In the genomic region with DNA sequence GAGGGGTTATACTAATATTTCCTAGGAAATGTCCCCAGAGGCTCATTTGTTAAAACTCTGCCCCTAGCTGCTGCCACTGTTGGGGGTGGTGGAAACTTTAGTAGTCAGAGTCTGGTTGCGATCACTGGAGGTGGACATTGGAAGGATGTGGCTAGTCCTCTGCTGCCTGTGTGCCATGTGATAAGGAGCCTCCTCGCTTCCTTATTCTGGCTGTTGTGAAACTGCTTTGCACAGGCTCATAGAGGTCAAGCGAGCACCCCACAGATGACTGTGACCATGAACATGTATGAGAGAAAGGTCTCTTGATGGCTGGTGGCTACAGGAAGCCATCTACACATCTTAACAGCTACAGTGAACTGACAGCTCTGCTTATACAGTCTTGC, we compare ENCODE assay signal across 14 mouse cellular contexts.
A peak's percentile ranks its signal among the peaks of the same experiment; 100 is the strongest.
DNase-seq lines count a peak whose midpoint lies in the region; ATAC-seq and TF ChIP-seq lines count a peak whose summit lies in the region.
"Had no signal": no experiment of that assay in that cellular context is flagged by ENCODE, and none has a peak within 500 bp of the region (broad histone marks: within the 10 kb centered on the region; RNA-seq: fewer than 3 reads in every experiment).

No protein-coding gene starts in this region.

- WGBS in forebrain, embryonic 11.5 days, result 85% methylated on average over 3 of the region's 3 CpGs
- WGBS in forebrain, embryonic 13.5 days, result 95% methylated on average over 3 of the region's 3 CpGs
- 14% methylated on average over 3 of the region's 3 CpGs for WGBS in liver, embryonic 15.5 days (ENCODE audit: insufficient replicate concordance)
- WGBS in stomach, embryonic 15.5 days, result 79% methylated on average over 3 of the region's 3 CpGs
- 89% methylated on average over 3 of the region's 3 CpGs for WGBS in kidney, adult 2 months
- WGBS in midbrain, embryonic 10.5 days, result 92% methylated on average over 3 of the region's 3 CpGs

- H3K4me1 ChIP-seq in forebrain, embryonic 11.5 days (replicated peaks; ENCODE audit: control insufficient read depth, insufficient read depth, low read length), result no peaks in the 10 kb centered on the region
- peaks cover 3% of the 10 kb centered on the region; the same call in 1 of the 2 replicates for H3K4me1 ChIP-seq in forebrain, embryonic 13.5 days
- H3K4me1 ChIP-seq in liver, embryonic 15.5 days (replicated peaks), result peaks cover 47% of the 10 kb centered on the region
- 0 out of 2 replicates have a peak, but pooled peaks cover 4% of the 10 kb centered on the region for H3K4me1 ChIP-seq in stomach, embryonic 15.5 days
- H3K4me1 ChIP-seq in kidney, adult 2 months (ENCODE audit: control insufficient read depth, insufficient read depth, low read length), result no peaks in the 10 kb centered on the region
- peaks cover 5% of the 10 kb centered on the region; the same call in 1 of the 2 replicates for H3K4me1 ChIP-seq in midbrain, embryonic 10.5 days
- H3K4me1 ChIP-seq: embryonic facial prominence, embryonic 12.5 days had no signal

- H3K9me3 ChIP-seq in forebrain, embryonic 11.5 days (ENCODE audit: control insufficient read depth, low read length), result no peaks in the 10 kb centered on the region
- H3K9me3 ChIP-seq in forebrain, embryonic 13.5 days (replicated peaks), result no peaks in the 10 kb centered on the region
- no peaks in the 10 kb centered on the region for H3K9me3 ChIP-seq in liver, embryonic 15.5 days (replicated peaks)
- no peaks in the 10 kb centered on the region for H3K9me3 ChIP-seq in stomach, embryonic 15.5 days
- no peaks in the 10 kb centered on the region for H3K9me3 ChIP-seq in midbrain, embryonic 10.5 days (replicated peaks)
- H3K9me3 ChIP-seq: embryonic facial prominence, embryonic 12.5 days; heart, embryonic 13.5 days; hindbrain, embryonic 12.5 days had no signal

- H3K27me3 ChIP-seq in forebrain, embryonic 11.5 days (ENCODE audit: control insufficient read depth, insufficient read depth, low read length), result no peaks in the 10 kb centered on the region
- H3K27me3 ChIP-seq in forebrain, embryonic 13.5 days, result no peaks in the 10 kb centered on the region
- H3K27me3 ChIP-seq in liver, embryonic 15.5 days, result no peaks in the 10 kb centered on the region
- H3K27me3 ChIP-seq in stomach, embryonic 15.5 days (replicated peaks), result no peaks in the 10 kb centered on the region
- no peaks in the 10 kb centered on the region for H3K27me3 ChIP-seq in kidney, adult 2 months (replicated peaks; ENCODE audit: control insufficient read depth, insufficient read depth, low read length)
- no peaks in the 10 kb centered on the region for H3K27me3 ChIP-seq in midbrain, embryonic 10.5 days (ENCODE audit: low read depth, poor library complexity, severe bottlenecking)
- H3K27me3 ChIP-seq: embryonic facial prominence, embryonic 12.5 days; heart, embryonic 13.5 days; hindbrain, embryonic 12.5 days had no signal

- no peak for ATAC-seq in forebrain, embryonic 11.5 days (replicated peaks; ENCODE audit: low FRiP score)
- ATAC-seq in forebrain, embryonic 13.5 days, result no peak
- ATAC-seq in erythroid progenitor cell, adult 5-6 weeks (replicated peaks; ENCODE audit: low FRiP score, poor library complexity, severe bottlenecking), result peak; percentile 40; the same call in 1 of the 2 replicates
- ATAC-seq in liver, embryonic 15.5 days (ENCODE audit: insufficient read depth), result peak; percentile 60
- ATAC-seq in stomach, embryonic 15.5 days (ENCODE audit: insufficient read depth, low FRiP score, low read depth), result no peak; the same call in 1 of the 2 replicates
- ATAC-seq: forebrain, embryonic 14.5 days had no signal

- H3K9ac ChIP-seq in forebrain, embryonic 11.5 days (ENCODE audit: low read length), result no peak overlapping the region
- no peak overlapping the region for H3K9ac ChIP-seq in forebrain, embryonic 13.5 days
- H3K9ac ChIP-seq in liver, embryonic 15.5 days, result no peak overlapping the region
- H3K9ac ChIP-seq in stomach, embryonic 15.5 days, result no peak overlapping the region
- H3K9ac ChIP-seq: embryonic facial prominence, embryonic 12.5 days; heart, embryonic 13.5 days; hindbrain, embryonic 12.5 days had no signal

- TF ChIP-seq POLR2A in kidney, adult 2 months (IDR thresholded peaks at IDR 0.05; ENCODE audit: low read depth, low read length), result no peak

- H3K4me3 ChIP-seq in forebrain, embryonic 11.5 days (ENCODE audit: low read depth, low read length), result no peak overlapping the region
- no peak overlapping the region for H3K4me3 ChIP-seq in forebrain, embryonic 13.5 days
- H3K4me3 ChIP-seq in liver, embryonic 15.5 days (replicated peaks), result no peak overlapping the region
- no peak overlapping the region for H3K4me3 ChIP-seq in stomach, embryonic 15.5 days (replicated peaks)
- no peak overlapping the region for H3K4me3 ChIP-seq in kidney, adult 2 months (ENCODE audit: insufficient read depth, low read depth, low read length)
- no peak overlapping the region for H3K4me3 ChIP-seq in midbrain, embryonic 10.5 days
- H3K4me3 ChIP-seq: embryonic facial prominence, embryonic 12.5 days; heart, embryonic 13.5 days; hindbrain, embryonic 12.5 days had no signal

- no peak overlapping the region for H3K4me2 ChIP-seq in forebrain, embryonic 11.5 days (ENCODE audit: low read depth, low read length, severe bottlenecking)
- no peak overlapping the region for H3K4me2 ChIP-seq in forebrain, embryonic 13.5 days
- H3K4me2 ChIP-seq in liver, embryonic 15.5 days, result peak overlapping the region; percentile 23; the same call in 1 of the 2 replicates
- H3K4me2 ChIP-seq in stomach, embryonic 15.5 days, result no peak overlapping the region
- H3K4me2 ChIP-seq: embryonic facial prominence, embryonic 12.5 days; heart, embryonic 13.5 days; hindbrain, embryonic 12.5 days had no signal

- no peak overlapping the region for H3K27ac ChIP-seq in forebrain, embryonic 11.5 days (ENCODE audit: low read depth, low read length)
- H3K27ac ChIP-seq in forebrain, embryonic 13.5 days, result no peak overlapping the region
- H3K27ac ChIP-seq in liver, embryonic 15.5 days (replicated peaks), result peak overlapping the region; percentile 64
- peak overlapping the region; percentile 12 for H3K27ac ChIP-seq in stomach, embryonic 15.5 days
- no peak overlapping the region for H3K27ac ChIP-seq in kidney, adult 2 months (ENCODE audit: insufficient read depth, low read depth, low read length)
- H3K27ac ChIP-seq in midbrain, embryonic 10.5 days (replicated peaks), result no peak overlapping the region
- H3K27ac ChIP-seq: embryonic facial prominence, embryonic 12.5 days; heart, embryonic 13.5 days; hindbrain, embryonic 12.5 days had no signal

- peak; percentile 31 for DNase-seq in forebrain, embryonic 11.5 days (ENCODE audit: low spot score)
- no peak for DNase-seq in kidney, adult 2 months
- no peak for DNase-seq in left cerebral cortex, postnatal 25 days (ENCODE audit: low spot score in 2 of 2)
- no peak for DNase-seq in midbrain, embryonic 10.5 days (ENCODE audit: low spot score)
- DNase-seq: cerebellum, adult 9-10 months; gastrocnemius, postnatal 14 days had no signal

- no peak for TF ChIP-seq CTCF in kidney, adult 2 months (conservative IDR thresholded peaks at IDR 0.05; ENCODE audit: insufficient read depth, insufficient read length, low read depth, low read length)

- no peaks in the 10 kb centered on the region for H3K36me3 ChIP-seq in forebrain, embryonic 11.5 days (ENCODE audit: control insufficient read depth, insufficient read depth, low read length)
- no peaks in the 10 kb centered on the region for H3K36me3 ChIP-seq in forebrain, embryonic 13.5 days (ENCODE audit: poor library complexity, severe bottlenecking)
- H3K36me3 ChIP-seq in liver, embryonic 15.5 days (replicated peaks), result no peaks in the 10 kb centered on the region
- H3K36me3 ChIP-seq in stomach, embryonic 15.5 days, result no peaks in the 10 kb centered on the region
- H3K36me3 ChIP-seq in kidney, adult 2 months (ENCODE audit: control insufficient read depth, insufficient read depth, low read length), result no peaks in the 10 kb centered on the region
- H3K36me3 ChIP-seq in midbrain, embryonic 10.5 days, result peaks cover 5% of the 10 kb centered on the region; the same call in 1 of the 2 replicates
- H3K36me3 ChIP-seq: heart, embryonic 13.5 days; hindbrain, embryonic 12.5 days had no signal

- intact Hi-C loops in left cerebral cortex, postnatal 25 days (cut with DNase I), result no loop called here

Comparison
In these comparisons a context has a peak if more than half of its experiments do, and no peak if none do; other contexts are left out.
1. ATAC-seq: peak in erythroid progenitor cell, adult 5-6 weeks (single experiment) and liver, embryonic 15.5 days (single experiment); none in forebrain, embryonic 11.5 days (single experiment), forebrain, embryonic 13.5 days (single experiment) and stomach, embryonic 15.5 days (single experiment).
2. H3K27ac ChIP-seq: peak in liver, embryonic 15.5 days (single experiment) and stomach, embryonic 15.5 days (single experiment); none in forebrain, embryonic 11.5 days (single experiment), forebrain, embryonic 13.5 days (single experiment), kidney, adult 2 months (single experiment) and midbrain, embryonic 10.5 days (single experiment).